Mouse (Mus musculus): ENCODE results near the gene Olfr750. TPM values are rescaled to one million over a fixed set of nuclear protein-coding genes. Genes with fewer than 3 reads are reported as not detected.

Gene Olfr750
- total and polyA plus RNA-seq, 3 experiments, result not detected

DNA sequence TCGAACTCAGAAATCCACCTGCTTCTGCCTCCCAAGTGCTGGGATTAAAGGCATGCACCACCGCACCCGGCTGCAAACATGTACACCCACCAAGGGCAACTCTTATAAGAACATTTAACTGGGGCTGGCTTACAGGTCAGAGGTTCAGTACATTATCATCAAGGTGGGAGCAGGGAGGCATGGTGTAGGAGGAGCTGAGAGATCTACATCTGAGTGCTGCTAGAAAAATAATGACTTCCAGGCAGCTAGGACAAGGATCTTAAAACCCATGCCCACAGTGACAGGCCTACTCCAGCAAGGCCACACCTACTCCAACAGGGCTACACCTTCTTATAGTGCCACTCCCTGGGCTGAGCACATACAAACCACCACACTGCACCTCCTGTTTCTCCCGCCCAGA, 11.7 kb upstream of the Olfr750 start:
- H3K36me3 ChIP-seq (ENCODE audit: control insufficient read depth in 1 of 2, insufficient read depth in 2 of 2, low read length in 2 of 2), result peaks cover 0 to 2% of the 10 kb centered on the region in 2 experiments; a peak in 1 of 4 replicates
- no peak for TF ChIP-seq ZC3H11A (IDR thresholded peaks at IDR 0.05; ENCODE audit: low read depth, low read length)
- no peak for TF ChIP-seq TAL1 (IDR thresholded peaks at IDR 0.05; ENCODE audit: low read length)
- TF ChIP-seq TBP (IDR thresholded peaks at IDR 0.05; ENCODE audit: low read depth, low read length), result peak; percentile 70
- peak overlapping the region in 1 of 2 experiments; percentile 65; a peak in 2 of 4 replicates for H3K4me3 ChIP-seq (ENCODE audit: control insufficient read depth in 1 of 2, insufficient read depth in 1 of 2, low read depth in 2 of 2, low read length in 2 of 2)
- peak; percentile 70 for DNase-seq (ENCODE audit: low read depth, low spot score)
- no peaks in the 10 kb centered on the region for H3K27me3 ChIP-seq (ENCODE audit: control insufficient read depth in 1 of 2, insufficient read depth in 2 of 2, low read length in 2 of 2)
- no peaks in the 10 kb centered on the region for H3K79me2 ChIP-seq (ENCODE audit: control insufficient read depth, insufficient read depth, low read length, poor library complexity)
- H3K9ac ChIP-seq (ENCODE audit: control insufficient read depth, low read depth, low read length, poor library complexity, severe bottlenecking), result no peak overlapping the region
- H3K27ac ChIP-seq (ENCODE audit: control insufficient read depth, low read depth, low read length), result no peak overlapping the region
- no peaks in the 10 kb centered on the region for H3K9me3 ChIP-seq (replicated peaks; ENCODE audit: insufficient read depth, low read length)
- peaks cover 0 to 7% of the 10 kb centered on the region in 2 experiments; a peak in 2 of 4 replicates for H3K4me1 ChIP-seq (ENCODE audit: control insufficient read depth in 1 of 2, insufficient read depth in 2 of 2, low read length in 2 of 2)

GRCm38 (mm10) chr14:51085086-51085485, 10.9 kb upstream of the Olfr750 start:
- Histone ChIP-seq H3K27me3 (ENCODE audit: control insufficient read depth in 1 of 2, insufficient read depth in 2 of 2, low read length in 2 of 2) (no peaks in the 10 kb centered on the region; a peak in 1 of 4 replicates), H3K27ac (ENCODE audit: control insufficient read depth, low read depth, low read length) (peak overlapping the region; percentile 45), H3K79me2 (ENCODE audit: control insufficient read depth, insufficient read depth, low read length, poor library complexity) (no peaks in the 10 kb centered on the region), H3K4me1 (ENCODE audit: control insufficient read depth in 1 of 2, insufficient read depth in 2 of 2, low read length in 2 of 2) (peaks cover 0 to 7% of the 10 kb centered on the region in 2 experiments; a peak in 2 of 4 replicates), H3K9ac (ENCODE audit: control insufficient read depth, low read depth, low read length, poor library complexity, severe bottlenecking) (peak overlapping the region; percentile 32), H3K4me3 (ENCODE audit: control insufficient read depth in 1 of 2, insufficient read depth in 1 of 2, low read depth in 2 of 2, low read length in 2 of 2) (peak overlapping the region; percentile 55 to 65), H3K36me3 (ENCODE audit: control insufficient read depth in 1 of 2, insufficient read depth in 2 of 2, low read length in 2 of 2) (peaks cover 0 to 2% of the 10 kb centered on the region in 2 experiments; a peak in 1 of 4 replicates), H3K9me3 (replicated peaks; ENCODE audit: insufficient read depth, low read length) (no peaks in the 10 kb centered on the region)
- peak; percentile 66 for DNase-seq (ENCODE audit: low read depth, low spot score)
- no peak for TF ChIP-seq ZC3H11A (IDR thresholded peaks at IDR 0.05; ENCODE audit: low read depth, low read length)
- no peak for TF ChIP-seq MAFK (IDR thresholded peaks at IDR 0.05; ENCODE audit: borderline replicate concordance, low read depth, low read length)
- TF ChIP-seq MYC (IDR thresholded peaks at IDR 0.05; ENCODE audit: low read depth, low read length), result no peak
- no peak for TF ChIP-seq CHD2 (IDR thresholded peaks at IDR 0.05; ENCODE audit: low read length)
- TF ChIP-seq MAZ (IDR thresholded peaks at IDR 0.05; ENCODE audit: low read depth, low read length), result no peak
- TF ChIP-seq HCFC1 (IDR thresholded peaks at IDR 0.05; ENCODE audit: low read depth, low read length), result no peak
- TF ChIP-seq E2F4 (IDR thresholded peaks at IDR 0.05; ENCODE audit: borderline replicate concordance, low read depth, low read length), result no peak
- no peak for TF ChIP-seq KAT2A (conservative IDR thresholded peaks at IDR 0.05; ENCODE audit: low read depth, low read length)
- TF ChIP-seq RCOR1 (IDR thresholded peaks at IDR 0.05; ENCODE audit: low read depth, low read length), result no peak
- no peak for TF ChIP-seq TCF12 (IDR thresholded peaks at IDR 0.05; ENCODE audit: low read depth, low read length)

DNA sequence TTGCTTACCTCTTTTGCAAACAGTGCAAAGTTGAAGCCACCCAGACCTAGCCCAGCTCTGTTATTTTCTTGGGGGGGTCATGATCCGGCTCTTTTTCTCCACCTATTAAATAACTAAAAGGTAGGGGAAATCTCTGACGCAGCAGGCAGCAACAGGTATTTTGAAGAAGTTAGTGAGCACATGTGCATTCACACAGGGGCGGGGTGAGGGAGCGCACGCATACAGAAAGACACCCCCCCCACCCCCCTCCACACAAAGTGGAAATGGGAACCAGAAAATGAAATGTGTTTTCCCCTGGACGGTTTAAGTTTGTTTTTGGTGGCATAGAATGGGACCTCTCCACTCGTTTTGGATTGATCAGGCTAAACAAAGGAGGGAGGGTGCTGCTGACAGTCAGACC, 9.6 kb upstream of the Olfr750 start:
- Histone ChIP-seq H3K9me3 (replicated peaks; ENCODE audit: insufficient read depth, low read length) (no peaks in the 10 kb centered on the region), H3K27ac (ENCODE audit: control insufficient read depth, low read depth, low read length) (peak overlapping the region; percentile 30), H3K79me2 (ENCODE audit: control insufficient read depth, insufficient read depth, low read length, poor library complexity) (no peaks in the 10 kb centered on the region), H3K4me3 (ENCODE audit: control insufficient read depth in 1 of 2, insufficient read depth in 1 of 2, low read depth in 2 of 2, low read length in 2 of 2) (peak overlapping the region; percentile 55 to 65), H3K9ac (ENCODE audit: control insufficient read depth, low read depth, low read length, poor library complexity, severe bottlenecking) (peak overlapping the region; percentile 50), H3K27me3 (ENCODE audit: control insufficient read depth in 1 of 2, insufficient read depth in 2 of 2, low read length in 2 of 2) (no peaks in the 10 kb centered on the region; a peak in 1 of 4 replicates), H3K4me1 (ENCODE audit: control insufficient read depth in 1 of 2, insufficient read depth in 2 of 2, low read length in 2 of 2) (peaks cover 0 to 7% of the 10 kb centered on the region in 2 experiments; a peak in 2 of 4 replicates), H3K36me3 (ENCODE audit: control insufficient read depth in 1 of 2, insufficient read depth in 2 of 2, low read length in 2 of 2) (peaks cover 0 to 2% of the 10 kb centered on the region in 2 experiments; a peak in 1 of 4 replicates)
- TF ChIP-seq MYC (IDR thresholded peaks at IDR 0.05; ENCODE audit: low read depth, low read length) (no peak), SIN3A (IDR thresholded peaks at IDR 0.05; ENCODE audit: low read length) (no peak), USF2 (IDR thresholded peaks at IDR 0.05; ENCODE audit: borderline replicate concordance in 1 of 2, insufficient read depth in 1 of 2, low read depth in 1 of 2, low read length in 2 of 2) (no peak), E2F4 (IDR thresholded peaks at IDR 0.05; ENCODE audit: borderline replicate concordance, low read depth, low read length) (no peak), MAFK (IDR thresholded peaks at IDR 0.05; ENCODE audit: borderline replicate concordance, low read depth, low read length) (no peak), POLR2A (IDR thresholded peaks at IDR 0.05; ENCODE audit: control insufficient read depth in 1 of 2, insufficient read depth in 1 of 2, low read depth in 1 of 2, low read length in 2 of 2, poor library complexity in 1 of 2) (no peak), POLR2AphosphoS2 (IDR thresholded peaks at IDR 0.05; ENCODE audit: low read length) (no peak), KAT2A (conservative IDR thresholded peaks at IDR 0.05; ENCODE audit: low read depth, low read length) (no peak), JUND (IDR thresholded peaks at IDR 0.05; ENCODE audit: low read depth, low read length) (no peak), POLR2AphosphoS5 (IDR thresholded peaks at IDR 0.05; ENCODE audit: borderline replicate concordance, low read depth, low read length) (no peak)
- peak; percentile 81 for DNase-seq (ENCODE audit: low read depth, low spot score)

Data from MEL (cell line).